Mouse (Mus musculus): ENCODE data around the gene Robo2.
A peak's percentile ranks its signal among the peaks of the same experiment; 100 is the strongest.

The Robo2 gene

DNA sequence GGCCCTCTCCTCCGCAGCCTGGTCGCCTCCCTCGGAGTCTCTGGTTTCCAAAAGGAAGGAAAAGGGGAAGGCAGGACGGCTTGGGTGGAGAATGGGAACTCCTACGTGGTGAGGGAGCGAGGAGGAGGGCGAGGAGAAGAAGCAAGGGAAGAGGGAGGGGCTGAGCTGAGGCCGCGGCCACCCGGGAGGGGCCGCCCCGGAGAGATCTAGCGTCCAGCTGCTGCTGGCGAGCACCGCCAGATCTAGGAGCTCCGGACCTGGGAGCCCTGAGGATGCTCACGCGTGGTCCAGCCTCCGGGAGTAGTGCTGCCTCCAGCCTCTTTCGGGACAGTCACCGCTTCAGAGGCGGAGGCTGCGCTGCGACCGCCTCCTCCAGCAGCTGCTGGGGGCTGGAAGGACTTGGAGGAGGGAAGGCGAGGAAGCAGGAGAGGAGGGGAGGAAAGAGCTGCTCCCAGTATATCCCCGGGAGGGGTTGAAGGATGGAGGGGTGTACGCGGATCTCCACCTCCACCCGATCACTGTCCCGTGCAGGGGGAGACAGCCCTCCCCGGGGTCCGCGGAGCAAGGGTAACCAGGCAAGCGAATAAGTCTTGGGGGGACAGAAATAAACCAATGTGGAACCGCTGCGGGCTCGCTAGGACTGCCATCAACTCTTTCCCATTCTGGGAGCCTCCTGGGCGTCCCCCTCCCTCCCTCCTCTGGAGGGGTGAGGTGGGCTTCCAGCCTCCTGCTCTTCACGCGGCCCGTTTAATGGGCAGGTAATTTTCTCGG lies at the start of gene Robo2:
Robo2 (minus strand) TSS at position 345 of the 771 bp plus-strand sequence.
- peak; percentile 85 for DNase-seq (ENCODE audit: low read depth, low spot score)

- no peak for DNase-seq (ENCODE audit: low read depth, low spot score)
Measured at GRCm38 (mm10) chr16:74458138-74458537, 46.5 kb upstream of the Robo2 start.

- DNase-seq (ENCODE audit: low read depth, low spot score): no peak
Measured at GRCm38 (mm10) chr16:74457736-74458135, 46.1 kb upstream of the Robo2 start.

DNA sequence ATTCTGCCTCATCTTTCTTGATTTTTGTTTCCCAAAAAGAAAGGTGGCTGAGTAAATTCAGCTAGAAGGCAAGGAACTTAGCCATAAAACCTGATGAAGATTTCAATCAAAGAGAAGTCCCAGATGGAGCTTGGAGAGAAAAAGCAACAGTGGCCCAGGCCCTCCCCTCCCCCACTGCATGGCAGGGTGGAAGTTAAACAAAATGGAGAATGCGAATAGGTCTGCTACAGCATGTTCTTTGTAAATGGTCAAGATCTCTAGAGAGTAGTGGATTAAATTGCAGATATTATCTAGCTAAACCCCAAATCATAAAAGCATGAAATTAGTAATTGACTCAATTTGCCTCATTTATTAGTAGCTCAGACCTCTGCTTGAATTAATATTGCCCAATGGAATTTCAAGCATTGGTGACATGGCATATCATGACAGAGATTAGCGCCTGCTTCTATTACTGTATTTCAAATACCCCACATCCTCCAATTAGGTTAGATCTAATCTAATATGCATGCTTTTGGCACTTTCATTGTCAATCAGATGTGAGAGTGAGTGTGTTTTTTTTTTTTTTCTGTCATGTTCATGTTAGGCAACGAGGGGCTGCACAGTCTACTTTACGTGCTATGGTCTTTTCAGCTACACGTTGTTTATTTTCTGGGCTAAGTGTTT lies 45.3 kb upstream of the Robo2 start:
- DNase-seq (ENCODE audit: low read depth, low spot score): no peak

GRCm38 (mm10) chr16:74455179-74455578 lies 43.6 kb upstream of the Robo2 start:
- DNase-seq (ENCODE audit: low read depth, low spot score): no peak

- DNase-seq (ENCODE audit: low read depth, low spot score): no peak
Measured at GRCm38 (mm10) chr16:74448025-74448424, 36.4 kb upstream of the Robo2 start.

DNA sequence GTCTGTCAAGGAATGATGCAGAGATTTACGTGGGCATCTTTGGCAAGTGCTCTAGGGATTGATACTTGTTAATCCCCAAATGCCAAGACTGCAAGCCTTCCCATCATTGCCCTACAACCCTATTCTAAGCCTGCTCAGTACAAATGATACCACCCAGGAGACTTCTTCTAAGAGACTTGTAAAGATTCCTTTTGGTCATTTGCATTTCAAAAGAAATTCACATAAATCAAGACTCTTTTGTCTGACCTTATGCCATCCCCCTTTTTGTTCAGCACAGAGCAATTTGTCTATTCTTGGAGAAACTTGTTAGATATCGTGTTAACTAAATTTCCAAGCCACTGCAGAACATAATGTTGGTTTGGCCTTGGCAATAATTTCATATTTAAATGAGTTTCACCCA lies 15.4 kb upstream of the Robo2 start:
- no peak for DNase-seq (ENCODE audit: low read depth, low spot score)

GRCm38 (mm10) chr16:74420324-74420723 lies 8.7 kb upstream of the Robo2 start:
- no peak for DNase-seq (ENCODE audit: low read depth, low spot score)

DNA sequence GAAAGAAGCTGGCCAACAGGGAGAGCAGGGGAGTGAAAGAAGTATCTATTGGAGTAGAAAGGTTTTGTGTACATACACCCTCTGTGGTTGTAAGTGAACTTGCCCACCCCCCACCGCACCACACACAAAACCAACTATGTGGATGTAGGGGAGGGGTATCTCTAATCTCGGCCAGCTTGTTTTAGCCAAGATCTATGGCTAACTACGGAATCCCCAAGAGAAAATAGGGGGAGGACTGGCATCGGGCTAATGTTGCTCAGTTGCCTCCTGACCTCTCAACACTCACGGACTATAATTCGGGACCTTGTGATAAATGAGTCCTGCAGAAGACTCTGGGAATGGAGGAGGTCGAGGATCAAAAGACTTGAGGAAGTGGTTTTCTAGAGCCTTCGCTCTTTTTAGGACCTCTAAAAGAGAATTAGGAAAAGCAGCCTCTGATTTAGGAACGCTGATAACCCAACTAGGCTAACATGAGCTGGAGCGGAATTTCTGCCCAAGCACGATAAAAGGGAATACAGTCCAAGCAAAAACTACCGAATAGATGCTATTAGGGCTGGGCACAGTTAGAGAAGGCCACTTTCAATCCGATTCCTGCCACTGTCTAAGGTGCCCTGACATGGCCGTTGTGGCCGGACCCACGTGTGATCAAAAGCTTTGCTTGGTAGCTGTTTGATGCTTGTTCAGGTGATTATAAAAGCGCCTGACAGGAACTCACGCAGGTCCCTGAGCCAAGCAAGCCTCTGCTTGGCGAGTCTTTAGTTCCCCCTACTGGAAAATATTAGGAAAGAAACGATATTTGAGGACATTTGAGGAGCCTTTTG lies 1.1 kb upstream of the Robo2 start:
- DNase-seq (ENCODE audit: low read depth, low spot score): peak; percentile 86

GRCm38 (mm10) chr16:74411021-74411420 lies 604 bp downstream of the Robo2 start:
- peak; percentile 43 for DNase-seq (ENCODE audit: low read depth, low spot score)

- DNase-seq (ENCODE audit: low read depth, low spot score): peak; percentile 37
Measured at GRCm38 (mm10) chr16:74410125-74410524, 1.5 kb downstream of the Robo2 start.

GRCm38 (mm10) chr16:74409548-74409947 lies 2.1 kb downstream of the Robo2 start:
- DNase-seq (ENCODE audit: low read depth, low spot score): no peak

- peak; percentile 65 for DNase-seq (ENCODE audit: low read depth, low spot score)
Measured at GRCm38 (mm10) chr16:74408566-74408965, 3.1 kb downstream of the Robo2 start.

DNA sequence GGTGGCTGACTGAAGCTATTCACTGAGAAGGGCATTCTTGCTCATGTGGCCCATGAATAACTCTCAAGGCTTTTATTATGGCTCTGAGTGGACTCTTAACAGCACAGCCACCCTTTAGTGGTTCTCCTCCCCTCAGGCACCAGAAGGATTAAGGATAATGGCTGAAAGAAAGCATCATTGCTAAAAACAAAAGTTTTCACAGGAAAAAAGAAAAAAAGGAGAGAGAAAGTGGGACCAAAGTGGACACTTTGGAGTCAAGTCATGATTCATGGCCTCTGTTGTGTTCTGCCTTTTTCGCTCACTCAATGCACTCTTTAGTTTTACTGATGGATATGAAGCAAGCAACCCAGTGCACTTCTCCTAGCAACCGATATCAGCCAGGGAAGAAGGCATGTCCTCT lies 14.3 kb downstream of the Robo2 start:
- DNase-seq (ENCODE audit: low read depth, low spot score): no peak

GRCm38 (mm10) chr16:74395678-74396077 lies 15.9 kb downstream of the Robo2 start:
- no peak for DNase-seq (ENCODE audit: low read depth, low spot score)

DNA sequence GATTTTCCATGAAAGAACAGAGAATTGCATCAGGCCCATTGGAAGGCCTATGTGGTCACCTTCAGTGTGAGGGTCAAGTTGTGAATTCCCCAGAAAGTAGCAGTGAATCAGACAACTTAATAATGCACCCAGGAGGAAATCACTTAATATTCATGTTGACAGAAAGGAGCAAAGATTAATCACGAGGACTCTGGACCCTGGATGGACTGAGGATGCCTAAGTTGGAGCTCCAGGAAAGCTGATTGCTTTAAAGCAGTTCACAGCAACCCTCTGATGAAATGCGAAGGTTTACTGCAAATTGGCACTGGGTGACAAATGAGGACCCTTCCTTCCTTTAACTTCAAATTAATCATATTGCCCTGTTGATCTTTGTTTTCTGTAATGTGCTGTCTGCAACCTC lies 32.2 kb downstream of the Robo2 start:
- DNase-seq (ENCODE audit: low read depth, low spot score): no peak

- no peak for DNase-seq (ENCODE audit: low read depth, low spot score)
Measured at GRCm38 (mm10) chr16:74375342-74375940, 36.2 kb downstream of the Robo2 start.

DNA sequence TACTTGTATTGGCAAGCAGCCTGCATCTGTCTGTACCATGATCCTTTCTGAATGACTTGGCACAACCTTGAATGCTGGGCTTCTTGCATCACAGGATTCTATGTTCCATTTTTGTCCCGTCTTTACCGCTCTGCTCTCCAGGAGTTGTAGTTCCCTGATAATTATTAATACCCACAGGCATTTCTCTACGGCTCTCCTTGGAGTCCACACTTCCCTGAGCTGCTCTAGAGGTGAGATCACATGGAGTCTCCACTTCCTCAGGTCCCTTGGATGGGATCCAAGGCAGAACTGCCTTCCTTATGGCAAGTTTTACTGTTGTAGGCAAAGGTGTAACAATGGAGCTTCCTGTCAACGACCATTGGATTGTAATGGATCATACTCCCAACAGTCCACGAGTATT lies 37.1 kb downstream of the Robo2 start:
- DNase-seq (ENCODE audit: low read depth, low spot score): no peak

- no peak for DNase-seq (ENCODE audit: low read depth, low spot score)
Measured at GRCm38 (mm10) chr16:74373407-74373806, 38.2 kb downstream of the Robo2 start.

DNA sequence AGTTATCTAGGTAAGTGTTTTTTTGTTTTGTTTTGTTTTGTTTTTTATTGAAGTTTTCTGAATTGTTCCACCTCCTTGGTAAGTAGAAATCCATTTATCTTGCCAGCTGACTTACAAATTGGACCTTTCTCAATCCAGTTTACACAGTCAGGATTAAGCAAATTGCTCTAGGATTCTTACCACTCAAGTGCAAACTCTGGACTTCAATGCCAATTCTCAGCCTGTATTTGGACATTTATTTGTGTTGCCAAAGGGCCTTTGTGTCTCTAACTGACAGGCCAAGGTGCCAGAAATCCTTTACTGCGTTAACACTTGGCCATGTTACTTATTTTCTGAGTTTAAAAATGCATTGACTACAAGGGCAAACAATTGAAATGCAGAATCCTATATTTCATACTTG lies 38.7 kb downstream of the Robo2 start:
- DNase-seq (ENCODE audit: low read depth, low spot score): no peak

DNA sequence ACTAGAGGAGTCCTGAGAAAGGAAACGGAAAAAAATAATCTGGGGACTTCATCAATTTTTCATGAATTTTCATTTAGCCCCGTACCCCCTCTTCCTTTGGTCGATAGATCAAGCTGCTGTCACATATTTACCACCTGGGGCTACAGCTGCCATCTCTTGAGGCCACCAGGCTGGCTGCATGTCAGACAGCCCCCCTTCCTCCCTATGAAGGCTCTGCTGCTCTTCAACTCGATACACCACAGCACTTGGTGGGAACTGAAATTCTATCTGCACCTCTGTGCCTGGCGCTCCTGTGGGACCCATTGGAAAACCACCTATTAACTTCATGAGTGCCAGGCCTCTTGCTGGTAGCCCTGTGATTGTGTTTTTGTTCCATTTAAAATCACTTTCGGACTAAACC lies 63.2 kb downstream of the Robo2 start:
- DNase-seq (ENCODE audit: low read depth, low spot score): no peak

All from brain, adult 2 months (tissue).